Mouse (Mus musculus) right cerebral cortex, adult 2 months (tissue): Measurements from ENCODE around the gene Hdac7.
"Not testable (repeated sequence)": the region's sequence is repeated elsewhere in the genome, so short reads cannot be mapped to it uniquely, and the experiment has no call there.

ENCODE experiments used
- DNase-seq, 2 experiments: peaks; one replicate each; pipeline ENCODE4 v3.0.0; 2021 to 2022; ENCODE audit warnings: low spot score in 2 of 2

Hdac7 gene

GRCm38 (mm10) chr15:97844037-97845034 lies at the start of gene Hdac7:
Gene Hdac7, minus strand, starts transcription at chr15:97844502.
- no peak for DNase-seq

GRCm38 (mm10) chr15:97892506-97892905 lies 48.2 kb upstream of the Hdac7 start:
- DNase-seq, result no peak

GRCm38 (mm10) chr15:97890450-97890849 lies 46.1 kb upstream of the Hdac7 start:
- no peak for DNase-seq

GRCm38 (mm10) chr15:97890017-97890416 lies 45.7 kb upstream of the Hdac7 start:
- no peak for DNase-seq

GRCm38 (mm10) chr15:97887541-97888016 lies 43.3 kb upstream of the Hdac7 start:
- DNase-seq, result no peak

- DNase-seq, result no peak
These were observed 37.1 kb upstream of the Hdac7 start for GRCm38 (mm10) chr15:97881423-97881822.

- DNase-seq, result no peak
These were observed 36.1 kb upstream of the Hdac7 start for GRCm38 (mm10) chr15:97880441-97880840.

GRCm38 (mm10) chr15:97878696-97879328 lies 34.5 kb upstream of the Hdac7 start:
- DNase-seq, result no peak

GRCm38 (mm10) chr15:97875784-97876183 lies 31.5 kb upstream of the Hdac7 start:
- no peak for DNase-seq

- DNase-seq, result no peak
These were observed 29.4 kb upstream of the Hdac7 start for GRCm38 (mm10) chr15:97873717-97874116.

- no peak for DNase-seq
These were observed 27.9 kb upstream of the Hdac7 start for GRCm38 (mm10) chr15:97872161-97872560.

GRCm38 (mm10) chr15:97871055-97872030 lies 27.0 kb upstream of the Hdac7 start:
- no peak for DNase-seq

- not testable (repeated sequence) for DNase-seq
These were observed 25.8 kb upstream of the Hdac7 start for GRCm38 (mm10) chr15:97870116-97870515.

GRCm38 (mm10) chr15:97868985-97869384 lies 24.7 kb upstream of the Hdac7 start:
- DNase-seq, result no peak

GRCm38 (mm10) chr15:97865988-97866387 lies 21.7 kb upstream of the Hdac7 start:
- no peak for DNase-seq

GRCm38 (mm10) chr15:97865175-97865574 lies 20.9 kb upstream of the Hdac7 start:
- DNase-seq, result no peak

- DNase-seq, result no peak
These were observed 20.2 kb upstream of the Hdac7 start for GRCm38 (mm10) chr15:97864361-97865045.

- peak; percentile 67 to 75 for DNase-seq
These were observed 19.2 kb upstream of the Hdac7 start for GRCm38 (mm10) chr15:97863494-97863881.

- DNase-seq, result no peak
These were observed 18.7 kb upstream of the Hdac7 start for GRCm38 (mm10) chr15:97862881-97863493.

GRCm38 (mm10) chr15:97860353-97860752 lies 16.1 kb upstream of the Hdac7 start:
- DNase-seq, result no peak
